Mouse (Mus musculus): ENCODE results near the gene Zfp113.
"Not testable (repeated sequence)": the region's sequence is repeated elsewhere in the genome, so short reads cannot be mapped to it uniquely, and the experiment has no call there.

The Zfp113 gene

GRCm38 (mm10) chr5:138137935-138138549, 17.5 kb downstream of the Zfp113 start:
- peak; percentile 60 for DNase-seq (ENCODE audit: low read depth, low spot score)

DNA sequence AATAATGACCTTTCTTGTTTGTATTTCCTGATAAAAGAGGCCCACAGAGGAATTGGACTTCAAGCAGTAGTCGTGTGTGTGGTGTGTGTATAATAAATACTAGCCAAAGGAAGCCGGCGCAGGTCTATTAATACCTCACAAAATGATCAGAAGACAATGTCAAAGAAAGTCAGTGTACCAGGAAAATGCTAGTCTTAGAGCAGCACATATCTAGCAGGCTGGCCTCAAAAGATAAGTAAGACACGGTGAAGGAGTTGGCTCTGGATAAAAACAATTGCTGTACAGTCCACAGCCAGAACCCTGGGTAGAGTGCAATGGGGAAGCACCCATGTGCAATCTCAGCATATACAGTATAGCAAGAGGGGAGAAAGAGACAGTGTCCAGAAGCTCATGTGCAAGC, 18.3 kb downstream of the Zfp113 start:
- no peak for DNase-seq (ENCODE audit: low read depth, low spot score)

- no peak for DNase-seq (ENCODE audit: low read depth, low spot score)
Observed at GRCm38 (mm10) chr5:138132425-138133064, 23.0 kb downstream of the Zfp113 start.

DNA sequence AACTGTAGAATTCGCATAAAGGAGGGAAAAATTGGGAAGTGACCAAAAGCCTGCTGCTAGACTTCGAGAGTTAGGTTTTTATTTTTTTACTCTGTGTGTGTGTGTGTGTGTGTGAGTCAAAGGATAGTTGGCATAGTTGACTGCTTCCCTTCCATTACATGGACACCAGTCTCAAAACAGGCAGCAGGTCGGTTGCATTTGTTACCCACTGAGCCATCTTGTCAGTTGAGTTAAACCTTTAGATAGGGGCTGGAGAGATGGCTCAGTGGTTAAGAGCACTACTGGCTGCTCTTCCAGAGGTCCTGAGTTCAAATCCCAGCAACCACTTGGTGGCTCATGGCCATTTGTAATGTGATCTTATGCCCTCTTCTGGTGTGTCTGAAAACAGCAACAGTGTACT, 37.5 kb downstream of the Zfp113 start:
- DNase-seq (ENCODE audit: low read depth, low spot score): no peak

GRCm38 (mm10) chr5:138117199-138118015, 38.1 kb downstream of the Zfp113 start:
- DNase-seq (ENCODE audit: low read depth, low spot score): peak; percentile 11

GRCm38 (mm10) chr5:138116255-138117198, 39.0 kb downstream of the Zfp113 start, which contains the start of gene Zscan21:
TSS of gene Zscan21 (plus strand) at chr5:138116903.
- peak; percentile 91 for DNase-seq (ENCODE audit: low read depth, low spot score)

- not testable (repeated sequence) for DNase-seq (ENCODE audit: low read depth, low spot score)
Observed at GRCm38 (mm10) chr5:138109847-138110396, 45.6 kb downstream of the Zfp113 start.

DNA sequence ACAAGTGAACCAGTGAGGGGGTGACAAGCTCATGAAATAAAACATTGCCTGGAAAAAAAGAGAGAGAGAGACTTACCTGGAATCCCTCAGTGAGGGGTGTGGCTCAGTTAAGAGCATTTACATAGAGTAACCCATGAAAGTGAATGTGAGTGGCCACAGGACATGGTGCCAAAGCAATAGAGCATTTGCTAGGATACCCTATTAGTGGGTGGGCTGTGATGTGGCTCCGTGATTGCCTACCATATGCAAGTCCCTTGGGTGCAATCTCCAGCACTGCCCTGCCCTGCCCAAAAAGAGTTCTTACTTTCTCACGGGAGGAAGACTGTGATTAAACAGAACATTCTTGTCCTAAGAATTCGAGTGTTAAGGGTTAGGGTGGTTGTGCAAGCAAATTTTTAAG, 48.4 kb downstream of the Zfp113 start:
- DNase-seq (ENCODE audit: low read depth, low spot score): no peak

GRCm38 (mm10) chr5:138104976-138105375, 50.6 kb downstream of the Zfp113 start:
- DNase-seq (ENCODE audit: low read depth, low spot score): no peak

DNA sequence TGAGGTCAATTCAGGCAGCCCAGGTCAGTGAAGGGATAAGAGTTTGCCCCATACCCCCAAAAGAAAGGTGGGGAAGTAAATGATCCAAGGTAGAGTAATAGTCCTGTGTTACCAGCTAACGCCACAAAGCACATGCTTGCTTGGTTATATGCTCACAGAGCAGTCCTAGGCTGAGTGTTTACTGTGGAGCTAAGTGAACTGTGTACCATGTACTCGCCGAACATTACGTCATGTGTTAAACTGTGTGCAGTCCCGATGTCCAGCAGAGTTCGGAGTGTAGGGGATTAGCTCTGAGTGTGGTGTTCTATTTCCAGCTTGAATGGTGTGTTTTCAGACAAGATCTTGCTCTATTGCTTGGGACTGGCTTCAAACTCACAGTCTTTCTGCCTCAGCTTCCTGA, 61.1 kb downstream of the Zfp113 start:
- DNase-seq (ENCODE audit: low read depth, low spot score): no peak

GRCm38 (mm10) chr5:138092771-138093170, 62.8 kb downstream of the Zfp113 start:
- DNase-seq (ENCODE audit: low read depth, low spot score): no peak

DNA sequence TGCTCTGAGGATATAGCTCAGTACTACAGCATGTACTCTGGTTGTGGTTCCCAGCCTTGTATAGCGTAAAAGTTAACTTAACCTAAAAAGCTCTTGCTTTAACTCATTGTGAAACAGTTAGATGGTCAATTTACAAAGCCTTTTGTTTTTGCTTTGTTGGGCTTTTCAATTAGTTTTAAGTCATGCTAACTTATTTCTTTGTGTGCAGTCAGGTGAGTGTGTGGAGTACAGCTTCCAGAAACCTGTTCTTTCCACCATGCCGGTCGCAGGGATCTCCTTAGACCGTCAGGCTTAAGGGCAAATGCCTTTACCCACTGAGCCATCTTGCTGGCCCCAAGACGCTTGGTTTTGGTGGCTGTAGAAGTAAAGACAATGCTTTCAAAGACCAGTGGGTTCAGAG, 64.8 kb downstream of the Zfp113 start:
- no peak for DNase-seq (ENCODE audit: low read depth, low spot score)

GRCm38 (mm10) chr5:138090271-138090670, 65.3 kb downstream of the Zfp113 start:
- no peak for DNase-seq (ENCODE audit: low read depth, low spot score)
